Mouse (Mus musculus) limb, embryonic 15.5 days (tissue): ENCODE data around the gene Rsl1. TPM values are rescaled to one million over a fixed set of nuclear protein-coding genes. Genes with fewer than 3 reads are reported as not detected.
A peak's percentile ranks its signal among the peaks of the same experiment; 100 is the strongest.
"Not testable (repeated sequence)": the region's sequence is repeated elsewhere in the genome, so short reads cannot be mapped to it uniquely, and the experiment has no call there.

Experiments
- ATAC-seq: fragments of 200-750 bp; cut with Nextera tagmentation; 2 replicates; pipeline ENCODE4 v1.8.0; 2017; ENCODE audit warnings: low read depth, moderate TSS enrichment; ENCODE audit not compliant: insufficient number of reproducible peaks, low FRiP score, low TSS enrichment
- H3K27ac ChIP-seq: fragments of 300-500 bp; sonication (generic); 2 replicates; pipeline ENCODE4 v1.5.1; 2015; ENCODE audit warnings: moderate library complexity, mild to moderate bottlenecking, inconsistent platforms
- H3K27me3 ChIP-seq: fragments of 300-500 bp; sonication (generic); 2 replicates; pipeline ENCODE4 v1.6.1; 2015; ENCODE audit warnings: inconsistent platforms
- H3K36me3 ChIP-seq: fragments of 300-500 bp; sonication (generic); 2 replicates; pipeline ENCODE4 v1.6.1; 2015; ENCODE audit warnings: inconsistent platforms
- H3K4me1 ChIP-seq: fragments of 300-500 bp; sonication (generic); 2 replicates; pipeline ENCODE4 v1.6.1; 2015; ENCODE audit warnings: inconsistent platforms
- H3K4me2 ChIP-seq: fragments of 300-500 bp; sonication (generic); 2 replicates; pipeline ENCODE4 v1.6.1; 2015; ENCODE audit warnings: mild to moderate bottlenecking, inconsistent platforms
- H3K4me3 ChIP-seq: fragments of 300-500 bp; sonication (generic); 2 replicates; pipeline ENCODE4 v1.5.1; 2015; ENCODE audit warnings: mild to moderate bottlenecking, inconsistent platforms
- H3K9ac ChIP-seq: fragments of 300-500 bp; sonication (generic); 2 replicates; pipeline ENCODE4 v1.6.1; 2015; ENCODE audit warnings: inconsistent platforms
- H3K9me3 ChIP-seq: fragments of 300-500 bp; sonication (generic); 2 replicates; pipeline ENCODE4 v1.6.1; 2016; ENCODE audit warnings: inconsistent platforms
- WGBS: fragments of 180-500 bp; shearing (Covaris S2); methylation state at CpG from one replicate; pipeline ENCODE4 v1.1.7; 2015; 5-methylcytosine and 5-hydroxymethylcytosine counted together
- polyA plus RNA-seq: library from polyadenylated mRNA; unstranded; fragments of >200 nt; fragmentation: Nextera tagmentation; extraction: Ambion mirVana; gene quantifications from 2 replicates; pipeline ENCODE4 v1.2.1, GENCODE M21; 2015

Rsl1 gene
- 6.8 and 8.7 TPM in 2 replicates for polyA plus RNA-seq

DNA sequence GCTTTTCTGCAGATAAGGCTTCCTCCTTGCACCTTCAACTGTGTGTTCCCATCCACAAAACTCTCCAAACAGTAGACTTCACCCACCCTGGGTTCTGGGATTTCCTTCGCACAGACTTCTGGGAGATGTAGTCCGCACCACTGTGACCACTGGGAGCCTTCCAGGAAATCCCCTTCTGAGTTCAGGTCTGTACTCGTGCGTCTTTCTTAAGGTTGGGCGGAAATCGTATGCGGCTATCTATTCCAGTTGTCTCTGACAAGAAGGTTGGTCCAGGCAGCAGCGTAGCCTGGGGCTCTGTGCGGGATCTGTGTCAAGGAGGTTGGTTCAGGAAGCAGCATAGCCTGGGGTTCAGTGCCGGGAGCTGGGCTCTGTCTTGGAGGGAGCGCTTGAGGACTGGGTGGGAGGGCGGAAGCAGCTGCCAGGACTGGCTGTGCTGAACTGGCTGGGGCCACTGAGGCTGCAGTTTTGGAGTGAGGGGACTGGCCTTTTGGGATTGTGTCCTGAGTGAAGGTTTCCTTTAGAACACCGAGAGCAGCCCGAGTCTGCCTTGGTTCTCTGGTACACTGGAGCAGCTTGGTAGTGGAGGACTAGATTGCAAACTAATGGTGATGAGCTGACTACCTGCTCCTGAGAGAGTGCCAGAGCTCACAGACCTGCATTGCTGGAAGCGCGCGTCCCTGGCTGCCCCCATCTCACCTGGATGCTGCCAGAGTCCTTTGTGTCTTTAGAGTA, at the start of gene Rsl1:
Rsl1 (plus strand) TSS at position 192 of the 732 bp plus-strand sequence.
- H3K27ac ChIP-seq = peak within 1 kb of the TSS; percentile 47; the same call in 1 of the 2 replicates

GRCm38 (mm10) chr13:67124460-67124859, 48.5 kb upstream of the Rsl1 start:
- no peak overlapping the region for H3K4me2 ChIP-seq
- no peaks in the 10 kb centered on the region for H3K36me3 ChIP-seq
- 88% methylated on average over 1 of the region's 1 CpGs for WGBS
- H3K9ac ChIP-seq = no peak overlapping the region
- peaks cover 7% of the 10 kb centered on the region; the same call in 1 of the 2 replicates for H3K4me1 ChIP-seq
- no peak for ATAC-seq
- H3K27me3 ChIP-seq = no peaks in the 10 kb centered on the region
- H3K27ac ChIP-seq = no peak overlapping the region
- H3K9me3 ChIP-seq = no peaks in the 10 kb centered on the region
- H3K4me3 ChIP-seq = no peak overlapping the region

More for the DNA sequence above, at the start of gene Rsl1:
- H3K36me3 ChIP-seq, H3K27me3 ChIP-seq, H3K4me1 ChIP-seq, H3K9me3 ChIP-seq: not testable (repeated sequence)
- WGBS = 1% methylated on average over 17 of the region's 17 CpGs
- Histone ChIP-seq H3K4me2 (peak within 1 kb of the TSS; percentile 56), H3K4me3 (peak within 1 kb of the TSS; percentile 59), H3K9ac (peak within 1 kb of the TSS; percentile 26)
- peak; percentile 95 for ATAC-seq

- H3K36me3 ChIP-seq, H3K27ac ChIP-seq, ATAC-seq, H3K4me3 ChIP-seq, H3K4me1 ChIP-seq, H3K9me3 ChIP-seq, H3K9ac ChIP-seq, H3K27me3 ChIP-seq, H3K4me2 ChIP-seq: not testable (repeated sequence)
- 76% methylated on average over 10 of the region's 10 CpGs for WGBS
Measured at GRCm38 (mm10) chr13:67127507-67127906, 45.5 kb upstream of the Rsl1 start.

DNA sequence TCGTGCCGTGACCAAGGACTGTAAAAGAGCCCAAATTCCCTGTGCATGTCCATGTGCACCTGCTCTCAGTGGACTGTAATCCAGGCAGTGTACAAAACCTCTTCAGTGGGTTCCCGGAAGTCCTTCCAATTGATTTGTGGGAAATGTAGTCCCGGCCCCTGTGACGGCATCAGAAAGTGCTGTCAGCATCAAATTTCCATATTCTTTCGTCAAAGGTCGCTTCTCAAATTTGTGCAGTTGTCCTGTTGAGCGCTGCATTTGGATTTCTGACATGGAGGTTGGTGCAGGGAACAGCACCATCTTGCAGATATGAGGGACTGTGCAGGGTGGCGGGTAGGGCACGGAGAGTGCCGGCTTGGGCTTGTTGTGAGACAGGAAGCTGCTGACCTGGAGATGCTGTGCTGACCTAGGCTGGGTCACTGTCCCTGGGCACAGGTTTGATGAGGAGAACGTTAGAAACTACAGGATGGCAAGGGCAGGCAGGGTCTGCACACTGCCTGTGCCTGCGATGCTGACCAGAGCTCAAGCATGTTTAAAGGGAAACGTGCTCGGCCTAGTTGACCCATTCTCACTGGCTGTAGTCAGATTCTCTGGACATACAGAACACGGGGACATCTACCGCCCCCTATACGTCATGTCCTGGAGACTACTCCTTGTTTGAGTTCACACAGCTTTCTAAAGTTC, 44.8 kb upstream of the Rsl1 start:
- H3K9ac ChIP-seq = peak overlapping the region; percentile 68
- peaks cover 7% of the 10 kb centered on the region; the same call in 1 of the 2 replicates for H3K4me1 ChIP-seq
- H3K27me3 ChIP-seq = no peaks in the 10 kb centered on the region
- H3K9me3 ChIP-seq = no peaks in the 10 kb centered on the region
- peak overlapping the region; percentile 69 for H3K4me3 ChIP-seq
- peak overlapping the region; percentile 75 for H3K4me2 ChIP-seq
- peak; percentile 80 for ATAC-seq
- under 1% methylated on average over 18 of the region's 18 CpGs for WGBS
- H3K27ac ChIP-seq = peak overlapping the region; percentile 27; the same call in 1 of the 2 replicates
- no peaks in the 10 kb centered on the region for H3K36me3 ChIP-seq

DNA sequence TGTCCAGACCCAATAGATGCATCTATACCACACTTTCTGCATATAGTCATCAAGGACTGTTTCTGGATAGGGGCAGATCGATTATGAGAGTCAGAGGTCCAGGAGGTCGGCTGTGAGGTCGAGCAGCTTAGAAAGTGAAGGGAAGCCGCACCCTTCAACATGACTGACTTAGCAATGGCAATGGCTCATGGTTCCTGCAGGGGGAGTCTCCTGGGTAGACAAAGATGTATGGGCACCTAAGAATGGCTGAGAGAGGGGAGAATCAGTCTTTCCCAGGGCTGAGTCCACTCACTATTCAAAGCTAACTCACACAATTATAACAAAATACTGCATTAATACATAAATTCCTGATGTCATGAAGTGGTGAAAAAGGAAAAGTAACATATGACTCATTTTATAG, 6.9 kb upstream of the Rsl1 start:
- not testable (repeated sequence) for H3K4me3 ChIP-seq, ATAC-seq, H3K4me1 ChIP-seq, H3K9ac ChIP-seq, H3K27ac ChIP-seq, H3K9me3 ChIP-seq, H3K27me3 ChIP-seq, H3K36me3 ChIP-seq, H3K4me2 ChIP-seq
- 66% methylated on average over 4 of the region's 4 CpGs for WGBS

- Histone ChIP-seq H3K9ac (0 out of 2 replicates have a peak overlapping the region, but pooled peaks have one; percentile 26), H3K27me3 (no peaks in the 10 kb centered on the region), H3K4me2 (peak overlapping the region; percentile 56), H3K9me3 (no peaks in the 10 kb centered on the region), H3K4me1 (0 out of 2 replicates have a peak, but pooled peaks cover 3% of the 10 kb centered on the region), H3K4me3 (peak overlapping the region; percentile 59), H3K36me3 (peaks cover 8% of the 10 kb centered on the region), H3K27ac (no peak overlapping the region)
- WGBS = 12% methylated on average over 5 of the region's 5 CpGs
- ATAC-seq = no peak
Measured at GRCm38 (mm10) chr13:67173723-67174055, 707 bp downstream of the Rsl1 start.

DNA sequence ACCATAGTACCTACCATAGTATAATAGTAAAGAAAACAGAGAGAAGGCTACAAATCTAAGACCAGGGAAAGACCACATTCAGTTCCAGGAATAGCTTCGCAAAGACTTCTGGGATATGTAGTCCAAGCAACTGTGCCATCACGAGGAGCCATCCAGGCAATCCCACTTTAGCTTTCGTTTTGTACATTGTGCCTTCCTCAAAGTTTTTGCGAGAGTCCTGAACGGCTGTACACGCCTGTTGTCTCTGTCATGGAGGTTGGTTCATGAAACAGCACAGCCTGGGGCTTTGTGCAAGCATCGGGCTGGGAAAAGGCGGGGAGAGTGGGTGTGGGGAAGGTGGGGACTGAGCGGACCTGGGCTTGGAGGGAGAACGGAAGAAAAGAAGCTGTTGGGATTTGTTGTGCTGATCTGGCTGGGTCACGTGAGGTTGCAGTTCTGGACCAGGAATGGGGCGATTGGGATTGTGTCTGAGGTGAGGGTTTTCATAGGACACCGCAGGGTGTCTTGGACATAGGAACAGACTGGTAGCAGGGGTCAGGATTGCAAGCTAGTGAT, 21.4 kb downstream of the Rsl1 start, which contains the start of gene Zfp455:
Zfp455 (plus strand) TSS at position 167 of the 555 bp plus-strand sequence.
- under 1% methylated on average over 13 of the region's 13 CpGs for whole genome bisulfite sequencing
- peak within 1 kb of the TSS; percentile 64 for H3K9ac ChIP-seq
- no peaks in the 10 kb centered on the region for H3K36me3 ChIP-seq
- peak within 1 kb of the TSS; percentile 73 for H3K4me2 ChIP-seq
- peaks cover 5% of the 10 kb centered on the region; the same call in 1 of the 2 replicates for H3K4me1 ChIP-seq
- peak within 1 kb of the TSS; percentile 70 for H3K4me3 ChIP-seq
- peak; percentile 81 for ATAC-seq
- H3K27me3 ChIP-seq = no peaks in the 10 kb centered on the region
- peak within 1 kb of the TSS; percentile 67; the same call in 1 of the 2 replicates for H3K27ac ChIP-seq
- H3K9me3 ChIP-seq = no peaks in the 10 kb centered on the region

- no peak for ATAC-seq
- WGBS = 77% methylated on average over 3 of the region's 3 CpGs
Measured at GRCm38 (mm10) chr13:67201656-67202055, 28.7 kb downstream of the Rsl1 start.

GRCm38 (mm10) chr13:67214015-67214607, 41.1 kb downstream of the Rsl1 start:
- Histone ChIP-seq H3K4me1 (no peaks in the 10 kb centered on the region), H3K27me3 (no peaks in the 10 kb centered on the region), H3K9ac (no peak overlapping the region), H3K9me3 (no peaks in the 10 kb centered on the region), H3K36me3 (no peaks in the 10 kb centered on the region), H3K4me2 (no peak overlapping the region), H3K4me3 (no peak overlapping the region), H3K27ac (no peak overlapping the region)
- WGBS = 63% methylated on average over 4 of the region's 4 CpGs
- ATAC-seq = no peak

More at GRCm38 (mm10) chr13:67201656-67202055, 28.7 kb downstream of the Rsl1 start:
- Histone ChIP-seq H3K4me3 (no peak overlapping the region), H3K27me3 (no peaks in the 10 kb centered on the region), H3K4me2 (no peak overlapping the region), H3K36me3 (peaks cover 7% of the 10 kb centered on the region; the same call in 1 of the 2 replicates), H3K9ac (no peak overlapping the region), H3K27ac (no peak overlapping the region), H3K4me1 (no peaks in the 10 kb centered on the region), H3K9me3 (no peaks in the 10 kb centered on the region)
